Comparison of ENCODE assay signal across 8 mouse cellular contexts in genomic region chr1:52231939-52232765, GRCm38 (mm10). TPM values are rescaled to one million over a fixed set of nuclear protein-coding genes. Genes with fewer than 3 reads are reported as not detected.
DNase-seq lines count a peak whose midpoint lies in the region; ATAC-seq and TF ChIP-seq lines count a peak whose summit lies in the region.

No protein-coding gene starts in this region.

- peak overlapping the region; percentile 97 for H3K27ac ChIP-seq in forebrain, embryonic 12.5 days
- H3K27ac ChIP-seq in heart, postnatal 0 days (ENCODE audit: low read depth): peak overlapping the region; percentile 96
- peak overlapping the region; percentile 86 for H3K27ac ChIP-seq in liver, postnatal 0 days (ENCODE audit: low read depth)
- peak overlapping the region; percentile 97 for H3K27ac ChIP-seq in neural tube, embryonic 13.5 days (replicated peaks)

- peaks cover 14% of the 10 kb centered on the region; the same call in 1 of the 2 replicates for H3K36me3 ChIP-seq in E14TG2a.4 (ENCODE audit: insufficient read depth, low read length)
- no peaks in the 10 kb centered on the region for H3K36me3 ChIP-seq in forebrain, embryonic 12.5 days (replicated peaks)
- no peaks in the 10 kb centered on the region for H3K36me3 ChIP-seq in heart, postnatal 0 days (replicated peaks; ENCODE audit: control insufficient read depth, insufficient read depth, low read length)
- H3K36me3 ChIP-seq in liver, postnatal 0 days (replicated peaks; ENCODE audit: insufficient read depth, low read length): no peaks in the 10 kb centered on the region
- H3K36me3 ChIP-seq in neural tube, embryonic 13.5 days: no peaks in the 10 kb centered on the region

- ATAC-seq in forebrain, embryonic 12.5 days (ENCODE audit: low FRiP score): peak; percentile 52
- ATAC-seq in heart, postnatal 0 days (ENCODE audit: insufficient read depth, low read depth): peak; percentile 21
- peak; percentile 7 for ATAC-seq in liver, postnatal 0 days
- peak; percentile 68 for ATAC-seq in neural tube, embryonic 13.5 days (ENCODE audit: low read depth)

- no peaks in the 10 kb centered on the region; the same call in 1 of the 2 replicates for H3K27me3 ChIP-seq in E14TG2a.4 (ENCODE audit: insufficient read depth, low read length)
- H3K27me3 ChIP-seq in forebrain, embryonic 12.5 days: no peaks in the 10 kb centered on the region
- no peaks in the 10 kb centered on the region for H3K27me3 ChIP-seq in heart, postnatal 0 days (ENCODE audit: control insufficient read depth, insufficient read depth, low read length)
- H3K27me3 ChIP-seq in liver, postnatal 0 days (ENCODE audit: insufficient read depth, low read length): no peaks in the 10 kb centered on the region
- peaks cover 2% of the 10 kb centered on the region; the same call in 1 of the 2 replicates for H3K27me3 ChIP-seq in neural tube, embryonic 13.5 days

- peaks cover 42% of the 10 kb centered on the region for H3K4me1 ChIP-seq in E14TG2a.4 (replicated peaks; ENCODE audit: low read depth, low read length)
- peaks cover 12% of the 10 kb centered on the region for H3K4me1 ChIP-seq in forebrain, embryonic 12.5 days
- H3K4me1 ChIP-seq in heart, postnatal 0 days (ENCODE audit: control insufficient read depth, insufficient read depth): peaks cover 20% of the 10 kb centered on the region
- peaks cover 10% of the 10 kb centered on the region for H3K4me1 ChIP-seq in liver, postnatal 0 days (ENCODE audit: insufficient read depth)
- peaks cover 21% of the 10 kb centered on the region for H3K4me1 ChIP-seq in neural tube, embryonic 13.5 days (replicated peaks)

- TF ChIP-seq CTCF in E14TG2a.4 (conservative IDR thresholded peaks at IDR 0.05; ENCODE audit: low read length): no peak
- TF ChIP-seq CTCF in heart, postnatal 0 days (IDR thresholded peaks at IDR 0.05; ENCODE audit: low read depth): no peak
- TF ChIP-seq CTCF in liver, postnatal 0 days (IDR thresholded peaks at IDR 0.05; ENCODE audit: low read depth): no peak

- H3K9ac ChIP-seq in forebrain, embryonic 12.5 days: peak overlapping the region; percentile 98
- H3K9ac ChIP-seq in heart, postnatal 0 days (replicated peaks; ENCODE audit: low read depth, low read length): peak overlapping the region; percentile 85
- peak overlapping the region; percentile 95 for H3K9ac ChIP-seq in liver, postnatal 0 days (replicated peaks)
- peak overlapping the region; percentile 96 for H3K9ac ChIP-seq in neural tube, embryonic 13.5 days

- no peak for TF ChIP-seq EP300 in heart, postnatal 0 days (IDR thresholded peaks at IDR 0.05; ENCODE audit: low read depth)
- TF ChIP-seq EP300 in liver, postnatal 0 days (IDR thresholded peaks at IDR 0.05; ENCODE audit: low read depth): no peak

- peak; percentile 47 for DNase-seq in c-Kit-positive CD71-positive TER-119-negative erythroid progenitor cells, embryonic 14.5 days (ENCODE audit: low read depth)
- DNase-seq in heart, postnatal 0 days (ENCODE audit: low spot score): peak; percentile 56
- DNase-seq in layer of hippocampus, adult 11-12 months (ENCODE audit: low spot score): peak; percentile 70
- peak; percentile 79 for DNase-seq in liver, postnatal 0 days
- DNase-seq in telencephalon, adult 2 months (ENCODE audit: low read depth, low spot score): peak; percentile 23

- peak overlapping the region; percentile 71 for H3K4me2 ChIP-seq in forebrain, embryonic 12.5 days
- H3K4me2 ChIP-seq in heart, postnatal 0 days (ENCODE audit: low read depth, low read length): peak overlapping the region; percentile 78
- H3K4me2 ChIP-seq in liver, postnatal 0 days (ENCODE audit: low read depth, low read length): peak overlapping the region; percentile 86
- H3K4me2 ChIP-seq in neural tube, embryonic 13.5 days: peak overlapping the region; percentile 65

- H3K4me3 ChIP-seq in E14TG2a.4 (replicated peaks; ENCODE audit: low read length): peak overlapping the region; percentile 95
- H3K4me3 ChIP-seq in forebrain, embryonic 12.5 days (replicated peaks): peak overlapping the region; percentile 70
- H3K4me3 ChIP-seq in heart, postnatal 0 days (ENCODE audit: low read depth, low read length): peak overlapping the region; percentile 81
- H3K4me3 ChIP-seq in liver, postnatal 0 days (ENCODE audit: low read depth, low read length): peak overlapping the region; percentile 95
- peak overlapping the region; percentile 94 for H3K4me3 ChIP-seq in neural tube, embryonic 13.5 days

- H3K9me3 ChIP-seq in E14TG2a.4 (ENCODE audit: low read length): no peaks in the 10 kb centered on the region
- no peaks in the 10 kb centered on the region for H3K9me3 ChIP-seq in forebrain, embryonic 12.5 days
- no peaks in the 10 kb centered on the region for H3K9me3 ChIP-seq in heart, postnatal 0 days (replicated peaks; ENCODE audit: control insufficient read depth, low read length)
- no peaks in the 10 kb centered on the region for H3K9me3 ChIP-seq in liver, postnatal 0 days (ENCODE audit: low read length)
- no peaks in the 10 kb centered on the region for H3K9me3 ChIP-seq in neural tube, embryonic 13.5 days

- under 1% methylated on average over 56 of the region's 69 CpGs for WGBS in forebrain, embryonic 12.5 days
- WGBS in heart, postnatal 0 days: under 1% methylated on average over 63 of the region's 69 CpGs
- under 1% methylated on average over 55 of the region's 69 CpGs for WGBS in liver, postnatal 0 days (ENCODE audit: insufficient replicate concordance)
- under 1% methylated on average over 66 of the region's 69 CpGs for WGBS in neural tube, embryonic 13.5 days

RNA-seq across cellular contexts. Expression of gene Gls, which starts 0.9 kb away (rescaled TPM):
- polyA plus RNA-seq in forebrain, embryonic 12.5 days (2016; fragmentation: Nextera tagmentation; extraction: Ambion mirVana): 37.8 and 40.6 TPM in 2 replicates
- 73.6 and 83.4 TPM in 2 replicates for total RNA-seq in heart, postnatal 0 days (2014; rRNA removed; ENCODE audit: low replicate concordance)
- 12.1 and 13.7 TPM in 2 replicates for polyA plus RNA-seq in heart, postnatal 0 days (2015; fragmentation: Nextera tagmentation; extraction: Ambion mirVana)
- 3.9 and 4.7 TPM in 2 replicates for polyA plus RNA-seq in liver, postnatal 0 days (2015; fragmentation: Nextera tagmentation; extraction: Ambion mirVana)
- polyA plus RNA-seq in neural tube, embryonic 13.5 days (2015; fragmentation: Nextera tagmentation; extraction: Ambion mirVana): 29.9 and 32.6 TPM in 2 replicates

Comparison
In these comparisons a context has a peak if more than half of its experiments do, and no peak if none do; other contexts are left out.
1. Peak in every context shown above with its lines: DNase-seq, ATAC-seq, H3K4me3 ChIP-seq and H3K27ac ChIP-seq.
2. DNase-seq: peak in every context shown above with its lines; median percentile 79 in liver, postnatal 0 days; 70 in layer of hippocampus, adult 11-12 months; 56 in heart, postnatal 0 days; 47 in c-Kit-positive CD71-positive TER-119-negative erythroid progenitor cells, embryonic 14.5 days; 23 in telencephalon, adult 2 months.
3. ATAC-seq: peak in every context shown above with its lines; median percentile 68 in neural tube, embryonic 13.5 days; 52 in forebrain, embryonic 12.5 days; 21 in heart, postnatal 0 days; 7 in liver, postnatal 0 days.